Mouse (Mus musculus): ENCODE results near the gene Acmsd. TPM values are rescaled to one million over a fixed set of nuclear protein-coding genes. Genes with fewer than 3 reads are reported as not detected.

The Acmsd gene
- polyA plus RNA-seq, 1 experiment, result not detected

- peak; percentile 33 to 59 for DNase-seq (ENCODE audit: extremely low spot score in 1 of 2, low spot score in 1 of 2)
Measured at GRCm38 (mm10) chr1:127774501-127774880, 45.3 kb downstream of the Acmsd start.

DNA sequence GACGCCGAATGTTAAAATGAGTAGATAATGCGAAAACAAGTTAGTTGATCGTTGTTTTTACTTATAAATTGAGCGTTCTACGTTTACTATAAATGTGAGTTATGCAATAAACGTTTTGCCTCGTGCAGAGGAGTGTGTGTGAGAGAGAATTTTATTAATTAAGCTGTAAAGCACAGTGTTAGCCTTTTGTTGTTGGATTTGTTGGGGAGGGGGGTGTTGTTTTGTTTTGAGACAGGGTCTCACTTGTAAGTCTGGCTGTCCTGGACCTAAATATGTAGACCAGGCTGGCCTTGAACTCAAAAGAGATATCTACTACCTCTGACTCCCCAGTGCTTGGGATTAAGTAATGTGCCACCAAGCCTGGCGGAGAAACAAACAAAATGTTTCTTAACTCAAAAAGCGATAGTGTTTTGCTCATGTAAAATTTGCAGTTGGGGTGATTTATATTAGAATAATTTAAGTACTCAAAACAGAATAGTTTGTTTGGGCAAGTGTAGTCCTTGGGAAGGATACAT lies 46.0 kb downstream of the Acmsd start:
- DNase-seq (ENCODE audit: extremely low spot score in 1 of 2, low spot score in 1 of 2), result no peak

DNA sequence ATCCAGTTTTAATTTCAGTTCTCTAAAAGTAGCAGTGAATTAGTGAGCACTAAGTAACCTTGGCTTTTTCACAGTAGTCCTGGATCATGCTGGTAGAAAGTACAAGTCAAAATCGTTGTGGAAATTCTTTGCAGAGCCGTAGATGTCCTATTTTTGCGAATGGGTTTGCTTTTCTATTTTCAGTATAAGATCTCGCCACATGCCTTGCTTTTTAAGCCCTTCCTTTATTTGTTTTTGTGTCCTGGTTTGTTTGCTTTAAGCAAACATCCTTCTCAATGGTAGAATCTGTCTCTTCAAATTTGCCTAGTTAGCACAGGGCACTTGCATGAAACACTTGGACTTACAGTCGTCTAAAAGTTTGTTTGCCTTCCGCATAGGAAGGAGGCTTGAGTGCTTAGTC lies 47.0 kb downstream of the Acmsd start:
- no peak for DNase-seq (ENCODE audit: extremely low spot score in 1 of 2, low spot score in 1 of 2)

DNA sequence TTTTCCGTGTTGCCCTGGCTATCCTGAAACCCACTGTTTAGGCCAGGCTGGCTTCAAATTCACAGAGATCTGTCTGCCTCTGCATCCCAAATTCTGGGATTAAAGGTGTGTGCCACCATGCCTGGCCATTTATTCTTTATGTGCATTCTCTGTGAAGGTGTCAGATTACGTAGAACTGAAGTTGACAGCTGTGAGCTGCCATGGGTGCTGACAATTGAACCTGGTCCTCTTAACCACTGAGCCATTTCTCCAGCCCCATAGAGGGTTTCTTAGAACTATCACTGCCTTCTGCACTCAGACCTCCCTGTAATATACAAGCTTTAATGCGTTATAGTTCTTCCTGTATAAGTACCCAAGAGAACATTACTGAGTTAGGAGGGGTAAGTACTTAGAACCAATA lies 49.4 kb downstream of the Acmsd start:
- no peak for DNase-seq (ENCODE audit: extremely low spot score in 1 of 2, low spot score in 1 of 2)

DNA sequence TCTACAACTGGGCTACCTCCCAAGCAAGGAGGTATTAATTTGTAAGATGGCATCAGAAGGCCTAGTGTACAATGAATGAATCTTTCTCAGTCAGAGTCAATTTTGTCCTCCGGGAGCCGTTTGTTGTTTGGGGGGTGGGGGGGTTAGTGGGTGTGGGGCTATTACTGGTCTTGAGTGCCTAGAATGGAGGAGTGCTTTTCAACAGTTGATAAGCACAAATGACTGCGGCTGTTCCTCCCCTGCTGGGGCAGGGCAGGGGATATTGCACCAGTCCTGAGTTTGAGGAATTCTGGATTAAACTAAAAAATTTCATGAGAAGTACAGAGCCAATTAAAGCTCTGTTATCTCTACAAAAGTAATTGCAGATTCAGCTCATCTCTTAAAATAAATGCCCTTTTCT lies 50.9 kb downstream of the Acmsd start:
- no peak for DNase-seq (ENCODE audit: extremely low spot score in 1 of 2, low spot score in 1 of 2)

GRCm38 (mm10) chr1:127780849-127781248 lies 51.6 kb downstream of the Acmsd start:
- no peak for DNase-seq (ENCODE audit: extremely low spot score in 1 of 2, low spot score in 1 of 2)

DNA sequence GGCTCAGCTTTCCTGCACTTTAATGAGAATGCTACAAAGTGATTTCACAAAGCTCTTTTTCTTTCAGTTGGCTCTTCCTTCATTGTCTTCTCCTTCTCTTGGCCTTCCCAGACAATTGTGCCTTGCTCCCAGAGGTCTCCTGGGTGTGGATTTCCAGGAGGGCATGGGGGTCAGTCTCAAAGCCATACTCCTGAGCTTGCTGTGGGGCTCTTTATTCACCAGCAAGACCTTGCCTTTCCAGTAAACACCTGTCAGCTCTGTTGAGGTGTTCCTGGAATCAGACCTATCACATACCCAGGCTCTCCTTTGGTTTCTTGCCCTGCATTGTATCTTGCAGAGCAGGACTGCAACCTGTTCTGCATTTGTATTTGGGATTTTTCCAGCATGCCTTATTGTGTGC lies 54.6 kb downstream of the Acmsd start:
- DNase-seq (ENCODE audit: extremely low spot score in 1 of 2, low spot score in 1 of 2), result no peak

- no peak for DNase-seq (ENCODE audit: extremely low spot score in 1 of 2, low spot score in 1 of 2)
Measured at GRCm38 (mm10) chr1:127785882-127786281, 56.7 kb downstream of the Acmsd start.

DNA sequence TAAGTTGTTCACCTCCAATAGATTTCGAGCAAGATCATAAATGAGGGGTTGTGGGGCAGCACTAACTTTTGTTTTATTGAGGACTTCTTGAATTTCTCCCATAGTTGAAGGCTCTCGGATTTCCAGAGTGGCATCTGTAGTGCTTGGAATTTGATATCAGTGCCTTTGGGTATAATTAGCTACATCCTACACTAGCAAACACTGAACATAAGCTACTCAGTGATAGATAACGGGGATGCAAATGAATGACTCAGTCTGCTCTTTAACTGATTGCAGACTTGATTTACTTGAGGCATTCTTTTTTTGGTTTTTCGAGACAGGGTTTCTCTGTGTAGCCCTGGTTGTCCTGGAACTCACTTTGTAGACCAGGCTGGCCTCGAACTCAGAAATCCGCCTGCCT lies 59.7 kb downstream of the Acmsd start:
- no peak for DNase-seq (ENCODE audit: extremely low spot score in 1 of 2, low spot score in 1 of 2)

DNA sequence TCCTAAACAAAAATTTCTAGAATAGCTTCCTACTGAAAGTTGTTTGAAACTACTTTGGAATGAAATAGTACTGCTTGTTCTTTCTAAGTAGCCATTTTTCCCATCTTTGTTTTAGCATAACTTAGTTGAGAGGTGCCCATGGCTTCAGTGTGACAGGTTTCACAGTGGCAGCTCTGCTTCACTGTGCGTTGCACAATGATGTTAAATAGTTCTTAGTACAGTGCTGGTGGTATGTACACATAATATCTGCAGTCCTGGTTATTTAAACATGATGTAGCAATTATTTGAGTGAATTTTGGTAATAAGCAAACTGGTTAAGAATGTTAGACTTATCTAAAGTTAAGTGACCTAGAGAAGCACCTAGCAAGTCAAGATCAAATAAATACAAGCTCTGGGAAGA lies 64.2 kb downstream of the Acmsd start:
- DNase-seq (ENCODE audit: extremely low spot score in 1 of 2, low spot score in 1 of 2), result no peak

- no peak for DNase-seq (ENCODE audit: extremely low spot score in 1 of 2, low spot score in 1 of 2)
Measured at GRCm38 (mm10) chr1:127795087-127795769, 66.0 kb downstream of the Acmsd start.

DNA sequence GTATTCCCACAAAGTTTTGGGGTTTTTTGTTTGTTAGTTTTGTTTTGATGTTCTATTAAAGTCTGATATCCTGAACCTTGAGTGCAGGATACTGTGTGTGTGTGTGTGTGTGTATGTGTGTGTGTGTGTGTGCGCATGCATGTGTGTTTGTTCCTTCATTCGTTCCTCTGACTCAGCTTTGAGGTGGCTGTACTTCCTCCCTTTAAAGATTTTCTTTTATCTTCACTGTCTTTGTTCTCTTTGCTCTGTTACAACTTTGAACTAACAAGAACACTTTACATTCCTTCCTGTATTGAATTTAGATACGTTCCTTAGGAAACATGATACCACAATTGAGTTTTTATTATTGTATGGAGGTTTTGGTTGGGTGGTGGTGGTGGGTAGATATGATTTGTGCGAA lies 67.1 kb downstream of the Acmsd start:
- DNase-seq (ENCODE audit: extremely low spot score in 1 of 2, low spot score in 1 of 2), result no peak

DNA sequence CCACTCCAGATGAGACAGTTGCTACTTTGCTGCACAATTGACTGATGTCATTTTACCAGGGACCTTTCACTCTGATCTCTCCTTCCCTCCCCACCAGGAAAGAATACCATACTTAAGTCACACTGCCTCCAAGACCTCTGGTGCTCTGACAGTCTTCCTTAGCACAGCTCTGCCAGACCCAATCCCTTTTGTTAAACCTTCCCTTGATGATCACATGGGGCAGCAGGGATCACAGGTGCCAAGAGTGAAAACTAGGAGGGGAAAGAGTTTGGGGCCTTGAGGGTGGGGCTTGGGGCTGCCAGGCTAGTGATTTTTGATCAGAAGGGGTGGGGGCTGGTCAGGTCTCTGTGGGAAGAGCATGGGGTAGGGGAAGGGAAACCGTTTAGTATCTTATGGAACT lies 67.5 kb downstream of the Acmsd start:
- DNase-seq (ENCODE audit: extremely low spot score in 1 of 2, low spot score in 1 of 2), result no peak

DNA sequence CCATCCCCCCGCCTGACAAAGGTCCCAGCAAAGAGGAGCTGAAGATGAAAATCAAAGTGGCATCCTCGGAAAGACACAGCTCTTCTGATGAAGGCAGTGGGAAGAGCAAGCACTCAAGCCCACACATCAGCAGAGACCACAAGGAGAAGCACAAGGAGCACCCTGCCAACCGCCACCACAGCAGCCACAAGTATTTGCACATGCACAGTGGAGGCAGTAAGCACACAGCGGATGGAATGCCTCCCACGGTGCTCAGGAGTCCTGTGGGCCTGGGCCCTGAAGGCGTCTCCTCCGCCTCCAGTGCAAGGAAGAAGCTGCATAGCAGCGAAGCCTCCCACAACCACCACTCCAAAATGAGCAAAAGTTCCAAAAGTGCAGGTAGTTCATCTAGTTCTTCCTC lies 73.7 kb downstream of the Acmsd start:
- peak in 1 of 2 experiments; percentile 31 for DNase-seq (ENCODE audit: extremely low spot score in 1 of 2, low spot score in 1 of 2)

DNA sequence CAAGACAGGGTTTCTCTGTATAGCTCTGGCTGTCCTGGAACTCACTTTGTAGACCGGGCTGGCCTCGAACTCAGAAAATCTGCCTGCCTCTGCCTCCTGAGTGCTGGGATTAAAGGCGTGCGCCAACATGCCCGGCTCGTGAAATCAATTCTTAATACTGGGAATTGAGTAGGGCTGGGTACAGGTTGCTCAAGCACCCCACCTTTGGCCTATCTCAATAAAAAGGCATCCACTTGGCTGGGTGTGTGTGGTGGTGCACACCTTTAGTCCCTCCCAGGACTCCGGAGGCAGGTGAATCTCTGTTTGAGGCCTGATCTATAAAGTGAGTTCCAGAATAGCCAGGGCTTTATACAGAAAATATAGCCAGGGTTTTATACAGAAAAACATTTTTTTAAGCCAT lies 79.5 kb downstream of the Acmsd start:
- DNase-seq (ENCODE audit: extremely low spot score in 1 of 2, low spot score in 1 of 2), result no peak

DNA sequence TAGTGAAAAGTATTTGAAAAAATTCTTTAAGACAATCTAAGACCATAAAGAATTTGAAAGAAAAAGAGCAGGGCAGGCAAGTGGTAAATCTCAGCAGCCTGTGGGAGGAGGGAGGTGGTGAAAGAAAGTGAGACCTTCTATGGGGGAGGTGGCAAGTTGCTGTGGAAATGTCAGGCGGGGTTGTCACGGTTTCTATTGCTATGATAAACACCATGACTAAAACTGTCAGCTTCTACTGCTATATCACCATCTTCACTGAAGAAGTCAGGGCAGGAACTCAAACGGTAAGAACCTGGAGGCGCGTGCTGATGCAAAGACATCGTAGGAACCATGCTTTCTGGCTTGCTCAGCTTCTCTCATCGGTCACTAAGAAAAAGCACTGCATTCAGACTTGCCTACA lies 83.7 kb downstream of the Acmsd start:
- DNase-seq (ENCODE audit: extremely low spot score in 1 of 2, low spot score in 1 of 2), result peak in 1 of 2 experiments; percentile 71

DNA sequence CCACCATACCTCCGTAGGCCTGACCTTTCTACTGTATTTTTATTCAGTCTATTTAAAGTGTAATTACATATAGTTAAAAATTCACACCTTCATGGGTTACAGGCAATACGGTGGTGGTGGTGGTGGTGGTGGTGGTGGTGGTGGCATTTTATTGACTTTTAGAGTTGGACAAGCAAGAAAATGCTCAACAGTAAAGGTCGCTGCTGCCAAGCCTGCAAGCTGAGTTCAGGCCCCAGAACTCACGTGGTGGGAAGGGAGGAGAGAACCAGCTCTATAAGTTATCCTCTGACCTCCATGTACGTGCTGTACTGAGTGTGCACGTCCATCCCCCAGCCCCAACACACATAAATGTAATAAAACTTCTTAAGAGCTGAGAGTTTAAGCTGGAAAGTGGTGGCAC lies 87.2 kb downstream of the Acmsd start:
- no peak for DNase-seq (ENCODE audit: extremely low spot score in 1 of 2, low spot score in 1 of 2)

Other genes with a start within 250 kb of the Acmsd start
- 48.3 and 49.9 TPM in 2 replicates for gene Tmem163, start 49.9 kb upstream of the Acmsd start, polyA plus RNA-seq (2012; rRNA removed)
- 55.2 and 58.6 TPM in 2 replicates for gene Ccnt2, start 44.8 kb downstream of the Acmsd start, polyA plus RNA-seq (2012; rRNA removed)
- gene Map3k19, start 125.6 kb downstream of the Acmsd start, polyA plus RNA-seq (2012; rRNA removed), result 2.2 and 3.0 TPM in 2 replicates
- 43.3 and 46.5 TPM in 2 replicates for gene Rab3gap1, start 139.4 kb downstream of the Acmsd start, polyA plus RNA-seq (2012; rRNA removed)